Mouse (Mus musculus) urinary bladder, postnatal 4 days (tissue): ENCODE measurements at regions not wholly inside any gene's neighbourhood (a gene's known extent, or its start where the extent isn't known, plus 50 kb on each side); places are given as distances from the start of the nearest gene placed in this dataset.
"Not testable (repeated sequence)": the region's sequence is repeated elsewhere in the genome, so short reads cannot be mapped to it uniquely, and the experiment has no call there.

Experiments used
- DNase-seq, 2 experiments: peaks; one replicate each; pipeline ENCODE4 v3.0.0; 2021 to 2022; ENCODE audit warnings: low spot score in 2 of 2

- DNase-seq: no peak
Measured at GRCm38 (mm10) chr7:82047456-82047855, 55.4 kb upstream of the Bnc1 start.

DNA sequence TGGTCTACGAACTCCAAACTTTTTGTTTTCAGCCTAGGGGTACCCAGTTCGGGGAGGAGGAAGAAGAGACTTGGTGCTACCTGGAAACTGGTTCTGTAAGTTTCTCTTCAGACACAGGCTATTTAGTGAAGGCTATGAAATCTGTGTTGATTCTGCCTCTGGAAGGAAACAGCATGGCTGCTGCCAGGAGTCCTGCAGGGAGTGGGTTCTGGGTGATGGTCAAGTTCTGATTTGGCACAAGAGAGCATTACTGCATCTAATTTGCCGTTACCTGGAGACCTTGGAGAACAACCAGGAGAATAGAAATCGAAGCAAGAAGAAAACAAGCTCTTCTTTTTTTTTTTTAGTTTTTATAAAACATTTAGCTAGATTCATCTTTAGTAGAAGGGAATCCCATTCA, 61.3 kb upstream of the Bnc1 start:
- no peak for DNase-seq

DNA sequence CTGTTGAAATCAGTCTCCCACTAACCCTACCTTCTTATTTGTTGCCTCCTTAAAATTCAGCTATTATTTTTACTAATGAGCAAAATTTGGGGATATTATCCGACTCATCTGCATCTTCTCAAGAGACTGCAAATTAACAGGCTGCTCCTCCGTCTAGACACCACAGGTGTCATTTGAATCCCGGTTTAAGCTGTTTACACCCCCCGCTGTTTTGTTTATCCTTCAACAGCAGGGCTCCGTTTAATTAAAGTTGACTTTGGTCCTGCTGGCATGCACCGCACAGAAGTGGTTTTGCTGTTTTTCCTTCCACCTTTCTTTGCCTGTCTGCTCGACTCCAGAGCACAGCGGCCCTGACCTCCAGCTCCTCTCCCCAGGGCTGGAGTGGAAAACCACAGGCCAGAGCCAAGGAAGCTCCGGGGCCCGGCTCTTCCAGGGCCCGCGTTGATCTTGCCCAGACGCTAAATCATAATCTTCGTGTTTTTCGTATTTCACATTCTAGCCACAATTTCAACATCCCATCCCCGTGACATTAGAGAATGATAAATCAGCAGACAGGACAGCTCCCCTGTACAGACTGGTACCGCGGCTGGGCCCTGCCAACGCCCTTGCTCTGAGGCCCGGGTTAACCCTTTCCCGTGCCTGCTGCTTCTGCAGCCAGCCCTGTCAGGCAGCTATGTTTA, 64.6 kb upstream of the Bnc1 start:
- DNase-seq: peak in 1 of 2 experiments; percentile 26

DNA sequence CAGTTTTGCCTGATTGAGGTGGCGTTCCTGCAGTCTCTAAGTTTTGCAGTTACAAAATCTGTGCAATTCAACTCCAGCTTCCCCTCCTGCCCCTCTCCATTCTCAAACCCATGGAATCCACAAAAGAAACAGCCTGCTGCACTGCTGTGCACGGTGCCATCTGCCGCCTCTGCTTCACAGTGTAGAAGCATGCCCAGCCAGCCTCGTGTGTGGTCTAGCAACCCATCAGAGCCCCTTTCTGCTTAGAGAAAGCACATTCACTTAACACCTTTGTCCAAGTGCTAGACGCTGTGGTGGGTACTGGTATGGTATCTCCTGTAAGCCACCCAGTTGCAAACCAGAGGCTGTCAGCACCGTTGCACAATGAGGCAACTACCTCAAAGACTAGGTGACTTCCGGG, 71.3 kb upstream of the Bnc1 start:
- no peak for DNase-seq

DNA sequence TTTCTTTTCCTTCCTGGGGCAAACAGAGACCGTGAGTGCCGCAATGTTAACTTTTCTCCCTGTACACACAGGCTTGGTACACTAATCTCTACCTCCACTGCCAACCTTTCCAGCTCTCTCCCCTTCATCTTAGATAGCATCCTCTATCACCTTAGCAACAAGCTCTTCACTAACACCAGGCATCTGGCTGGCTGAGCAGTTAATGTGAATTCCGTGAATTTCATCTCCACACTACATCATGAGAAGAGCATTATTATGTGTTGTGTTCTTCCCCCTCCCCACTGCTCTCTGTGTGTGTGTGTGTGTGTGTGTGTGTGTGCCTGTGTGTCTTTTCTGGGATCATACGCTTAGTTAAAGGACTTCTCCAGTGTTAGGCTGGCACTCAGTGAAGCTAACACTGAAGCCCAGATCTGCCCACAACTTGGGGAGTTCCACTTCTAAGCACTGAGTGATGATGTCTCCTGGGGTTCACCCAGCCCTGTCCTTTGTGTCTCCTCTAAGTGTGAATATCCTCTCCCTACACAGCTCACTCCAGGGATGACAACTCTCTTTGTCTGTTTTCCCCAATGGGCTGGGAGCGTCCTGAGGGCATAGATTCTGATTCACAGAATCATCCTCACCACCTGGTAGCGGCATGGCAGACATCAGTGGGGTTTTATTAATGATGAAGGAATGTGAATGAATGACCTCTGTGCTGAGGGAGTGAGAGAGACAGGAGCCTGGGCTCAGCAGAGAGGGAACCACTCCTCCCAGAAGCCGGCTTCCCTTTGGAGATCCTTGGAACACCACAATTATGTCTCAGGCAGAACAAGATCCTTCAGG, 77.7 kb upstream of the Bnc1 start:
- no peak for DNase-seq

DNA sequence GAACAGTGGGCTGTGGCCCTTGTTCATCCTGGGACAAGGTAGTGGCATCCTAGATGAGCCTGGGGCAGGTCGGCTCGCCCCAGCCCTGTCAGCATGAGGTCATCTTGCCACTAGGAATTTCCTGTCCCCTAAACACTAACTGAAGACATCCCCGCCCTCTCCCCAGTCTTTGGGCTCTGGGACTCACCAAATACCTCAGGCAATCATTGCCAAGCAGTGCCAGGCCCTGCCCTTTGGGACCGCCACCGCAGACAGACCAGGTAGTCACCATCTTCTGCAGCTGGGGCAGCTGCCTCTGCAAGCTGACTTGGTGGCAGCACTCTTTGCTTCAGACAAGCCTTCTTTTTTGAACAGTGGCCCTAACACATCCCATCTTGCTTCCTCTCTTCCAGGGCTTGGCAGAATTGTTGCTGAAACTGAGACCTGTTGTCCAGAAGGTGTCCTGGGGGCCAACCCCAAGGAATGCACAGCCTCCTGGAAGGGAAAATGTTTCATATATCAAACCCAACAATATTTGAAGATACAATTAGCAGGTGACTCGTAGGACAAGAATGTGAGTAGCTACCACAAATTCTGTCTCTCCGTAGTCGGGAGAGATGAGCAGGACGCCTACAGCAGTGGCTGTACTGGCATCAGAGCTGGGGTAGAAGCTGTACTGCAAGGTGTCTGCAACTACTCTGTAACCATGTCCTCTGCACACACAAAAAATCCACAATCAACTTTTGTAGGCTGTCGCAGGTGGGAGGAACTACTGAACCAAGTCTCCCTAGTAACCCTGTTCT, 79.0 kb upstream of the Bnc1 start:
- DNase-seq: no peak

DNA sequence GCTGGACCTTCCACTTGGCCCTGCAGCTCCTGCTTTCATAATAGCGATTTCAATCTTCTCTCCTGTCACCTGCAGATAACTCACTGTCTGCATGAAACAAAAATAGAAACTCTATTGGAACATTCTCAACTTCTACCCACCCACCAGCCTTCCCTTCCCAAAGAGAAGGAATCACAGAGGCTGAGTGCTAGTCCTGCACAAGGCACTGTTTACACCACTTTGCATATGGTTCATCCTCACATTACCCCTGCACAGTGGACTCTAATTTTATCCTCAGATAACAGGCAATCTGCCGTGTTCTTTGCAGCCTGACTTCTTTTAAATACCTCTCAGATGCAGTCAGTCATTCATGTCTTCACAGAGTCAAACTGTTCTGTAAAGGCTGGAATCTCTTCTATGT, 83.3 kb upstream of the Bnc1 start:
- no peak for DNase-seq

- DNase-seq: no peak
Measured at GRCm38 (mm10) chr7:82081851-82082250, 89.8 kb upstream of the Bnc1 start.

DNA sequence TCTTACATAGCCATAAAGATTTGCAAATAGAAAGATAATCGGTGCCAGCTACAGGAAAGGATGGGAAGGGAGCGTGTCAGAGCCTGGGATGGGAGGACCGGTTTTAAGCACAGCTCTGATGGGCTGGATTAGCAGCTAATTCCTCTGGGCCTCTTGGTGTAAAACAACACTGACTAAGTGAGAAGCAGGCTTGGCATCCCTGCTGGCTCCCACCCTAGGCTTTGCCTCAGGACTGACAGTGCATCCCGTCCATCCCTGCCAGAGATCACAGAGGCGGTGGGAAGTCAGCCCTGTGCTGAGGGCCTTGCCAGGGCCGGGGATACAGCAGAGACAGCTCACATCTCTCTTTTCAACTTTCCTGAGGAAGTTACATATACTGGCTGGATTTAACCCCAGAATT, 90.8 kb upstream of the Sh3gl3 start:
- DNase-seq: no peak

DNA sequence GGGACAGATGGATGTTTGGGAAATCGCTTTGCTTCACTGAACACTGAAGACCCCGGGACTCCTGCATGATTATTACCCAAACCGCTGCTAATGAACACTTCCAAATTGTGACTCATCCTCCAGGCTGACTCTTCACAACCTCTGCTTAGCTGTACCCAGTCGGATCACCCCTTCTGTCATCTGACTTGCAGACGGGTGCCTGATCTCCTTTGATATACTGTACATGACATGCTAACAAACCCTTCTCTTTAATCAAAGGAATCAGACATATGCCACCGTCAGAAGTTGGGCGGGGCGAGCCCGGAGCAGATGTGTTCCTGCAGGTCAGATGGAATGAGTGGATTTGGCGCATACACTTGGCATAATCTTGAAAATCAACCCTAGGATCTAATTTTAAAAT, 89.2 kb upstream of the Sh3gl3 start:
- no peak for DNase-seq

DNA sequence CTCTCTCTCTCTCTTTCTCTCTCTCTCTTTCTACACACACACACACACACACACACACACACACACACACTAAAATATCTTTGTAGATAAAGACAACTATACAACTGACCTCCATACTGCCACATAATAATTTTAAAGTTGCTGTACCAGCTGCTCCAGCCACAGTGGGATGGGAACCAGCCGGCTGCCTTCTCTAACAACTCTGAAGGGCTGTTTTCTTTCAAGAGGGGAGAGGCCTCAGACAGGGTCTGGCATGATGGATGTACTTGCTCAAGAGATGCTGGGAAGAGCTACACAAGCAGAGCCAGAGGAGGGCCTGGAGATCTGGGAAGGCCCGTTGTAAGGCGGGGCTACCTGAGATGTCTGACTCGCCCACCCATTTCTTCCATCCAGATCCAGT, 88.4 kb upstream of the Sh3gl3 start:
- no peak for DNase-seq

GRCm38 (mm10) chr7:82098136-82098535, 75.5 kb upstream of the Sh3gl3 start:
- DNase-seq: no peak

DNA sequence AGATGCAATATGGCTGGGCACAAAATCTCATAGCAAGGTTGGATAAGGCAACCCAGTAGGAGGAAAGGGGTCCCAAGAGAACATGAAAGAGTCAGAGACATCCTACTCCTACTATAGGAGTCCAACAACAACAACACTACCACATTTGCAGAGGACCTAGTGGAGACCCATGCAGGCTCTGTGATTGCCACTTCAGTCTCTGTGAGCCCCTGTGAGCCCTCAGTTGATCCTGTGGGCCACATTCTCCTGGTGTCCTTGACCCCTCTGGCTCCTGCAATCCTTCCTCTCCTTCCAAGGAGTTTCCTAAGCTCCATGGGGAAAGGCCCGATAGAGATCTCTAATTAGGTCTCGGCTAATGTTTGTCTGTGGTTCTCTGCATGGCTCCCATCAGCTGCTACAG, 72.3 kb upstream of the Sh3gl3 start:
- peak in 1 of 2 experiments; percentile 10 for DNase-seq

- DNase-seq: no peak
Measured at GRCm38 (mm10) chr7:82105631-82106030, 68.0 kb upstream of the Sh3gl3 start.

GRCm38 (mm10) chr7:82109141-82109540, 64.5 kb upstream of the Sh3gl3 start:
- not testable (repeated sequence) for DNase-seq

DNA sequence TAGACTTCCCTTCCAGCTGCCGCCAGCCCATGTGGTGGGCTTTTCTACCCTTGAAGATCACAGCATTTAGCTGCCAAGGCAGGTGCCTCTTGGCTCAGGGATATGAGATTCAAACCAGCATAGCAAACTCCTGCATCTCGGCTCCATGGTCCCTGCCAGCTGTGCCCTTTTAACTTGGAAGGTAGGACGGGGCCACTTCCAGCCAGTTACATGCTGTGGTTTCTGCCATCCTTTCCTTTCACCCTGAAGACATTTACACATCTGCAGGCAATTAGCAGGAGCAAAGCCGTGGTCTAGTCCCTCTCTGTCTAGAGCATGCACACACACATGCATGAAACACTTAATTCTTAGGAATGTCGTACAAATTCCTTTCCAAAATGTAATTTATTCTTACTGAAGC, 64.1 kb upstream of the Sh3gl3 start:
- DNase-seq: peak in 1 of 2 experiments; percentile 10

GRCm38 (mm10) chr7:82109977-82110376, 63.7 kb upstream of the Sh3gl3 start:
- peak in 1 of 2 experiments; percentile 12 for DNase-seq

GRCm38 (mm10) chr7:82112046-82112445, 61.6 kb upstream of the Sh3gl3 start:
- no peak for DNase-seq

DNA sequence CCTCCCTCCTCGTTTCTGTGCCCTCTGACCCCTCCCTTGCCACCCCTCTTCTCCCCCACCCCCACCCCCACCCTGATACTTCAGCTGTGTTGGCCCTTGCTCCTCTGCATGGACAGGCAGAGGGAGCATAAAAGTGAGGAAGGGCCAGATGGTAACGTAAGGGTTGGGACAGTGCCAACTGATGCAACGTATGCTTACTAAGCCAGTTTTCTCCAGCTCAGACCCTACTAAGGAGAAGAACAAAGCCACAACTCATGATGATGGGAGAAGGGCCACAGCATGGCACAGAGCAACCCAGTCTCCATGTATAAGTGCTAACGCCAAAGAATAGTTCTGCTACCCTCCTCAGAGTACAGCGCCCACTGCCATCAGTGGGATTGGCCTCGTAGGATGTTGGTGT, 58.0 kb upstream of the Sh3gl3 start:
- DNase-seq: no peak

DNA sequence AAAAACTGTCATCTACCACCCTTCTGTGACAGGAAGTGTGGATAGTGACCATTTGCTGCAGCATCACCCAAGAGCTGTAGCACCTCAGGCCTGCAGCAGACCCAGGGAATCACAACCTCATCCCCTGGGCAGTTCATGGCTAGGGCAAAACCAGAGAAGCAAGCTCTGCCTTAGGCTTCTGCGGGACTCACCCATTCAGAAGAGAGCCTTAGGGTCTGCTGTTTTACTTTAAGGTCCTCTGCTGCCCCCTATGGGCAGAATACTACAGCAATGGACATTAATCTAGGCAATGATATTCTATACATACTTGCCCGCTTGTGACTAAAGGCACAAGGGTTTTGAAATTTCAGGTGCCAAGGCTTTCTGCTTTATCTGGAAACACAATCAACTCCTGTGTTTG, 54.4 kb upstream of the Sh3gl3 start:
- peak; percentile 35 to 72 for DNase-seq

DNA sequence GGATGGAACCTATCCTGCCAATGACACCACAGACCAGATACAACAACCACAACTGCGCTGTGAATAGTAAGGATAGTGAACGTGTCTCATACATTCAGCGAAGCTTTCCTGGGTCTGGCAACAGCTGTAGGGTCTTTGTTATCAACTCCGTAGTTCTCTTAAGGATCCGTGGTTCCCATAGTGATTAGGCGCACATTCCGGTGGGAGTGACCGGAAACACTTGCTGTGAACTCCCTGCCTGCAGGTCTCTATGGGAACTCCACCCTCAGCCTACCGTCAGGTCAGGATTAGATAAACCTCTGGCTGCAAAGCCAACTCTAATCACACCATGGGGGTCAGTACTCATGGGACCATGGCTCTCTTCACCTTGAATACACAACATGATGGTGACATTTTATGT, 53.8 kb upstream of the Sh3gl3 start:
- DNase-seq: no peak

DNA sequence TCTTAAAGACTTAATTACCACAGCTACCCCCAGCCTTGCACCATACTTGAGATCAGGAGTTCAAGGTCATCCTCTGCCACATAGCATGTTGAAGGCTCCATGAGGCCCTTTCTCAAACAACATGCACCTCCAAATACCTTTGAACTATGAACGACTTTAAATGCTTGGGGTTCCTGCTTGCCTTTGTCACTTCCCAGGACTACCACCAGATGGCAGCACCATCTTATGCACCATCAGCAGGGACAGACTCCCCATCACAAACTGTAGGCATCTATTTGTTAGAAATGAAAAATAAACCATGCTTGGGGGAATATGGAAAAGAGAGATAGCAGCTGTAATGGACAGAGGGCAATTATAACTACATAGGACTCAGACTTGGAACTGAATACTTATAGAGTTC, 51.9 kb upstream of the Sh3gl3 start:
- peak; percentile 29 to 67 for DNase-seq
